Mouse (Mus musculus) MEL (cell line): ENCODE measurements around the gene Mfap3l. TPM values are rescaled to one million over a fixed set of nuclear protein-coding genes. Genes with fewer than 3 reads are reported as not detected.

Source experiments
- DNase-seq: peaks from one replicate; pipeline ENCODE4 v3.0.0; 2011; ENCODE audit warnings: low read depth, low spot score
- H3K27ac ChIP-seq: 2 replicates; pipeline ENCODE4 v1.5.1; 2012; ENCODE audit warnings: low read depth, mild to moderate bottlenecking, control low read depth, low read length, moderate library complexity; ENCODE audit not compliant: control insufficient read depth
- H3K27me3 ChIP-seq, 2 experiments: fragments of 150-350 bp in 1 of 2; sonication (generic) in 1 of 2; 2 replicates each; pipeline ENCODE4 v1.6.1; 2012; ENCODE audit warnings: low read length in 2 of 2, mild to moderate bottlenecking in 2 of 2, improper control_type of control experiment in 1 of 2, moderate library complexity in 1 of 2; ENCODE audit not compliant: insufficient read depth in 2 of 2, control insufficient read depth in 1 of 2
- H3K36me3 ChIP-seq, 2 experiments: 2 replicates each; pipeline ENCODE4 v1.6.1; 2012 to 2014; ENCODE audit warnings: low read length in 2 of 2, improper control_type of control experiment in 1 of 2, inconsistent platforms in 1 of 2, mild to moderate bottlenecking in 1 of 2; ENCODE audit not compliant: insufficient read depth in 2 of 2, control insufficient read depth in 1 of 2
- H3K4me1 ChIP-seq, 2 experiments: fragments of 150-350 bp in 1 of 2; sonication (generic) in 1 of 2; 2 replicates each; pipeline ENCODE4 v1.6.1; 2012; ENCODE audit warnings: low read length in 2 of 2, improper control_type of control experiment in 1 of 2, mild to moderate bottlenecking in 1 of 2; ENCODE audit not compliant: insufficient read depth in 2 of 2, control insufficient read depth in 1 of 2
- H3K4me3 ChIP-seq, 2 experiments: fragments of 150-350 bp in 1 of 2; sonication (generic) in 1 of 2; 2 replicates each; pipeline ENCODE4 v1.5.1; 2012; ENCODE audit warnings: low read depth in 2 of 2, low read length in 2 of 2, mild to moderate bottlenecking in 2 of 2, moderate library complexity in 2 of 2, control low read depth in 1 of 2, improper control_type of control experiment in 1 of 2; ENCODE audit not compliant: control insufficient read depth in 1 of 2, insufficient read depth in 1 of 2
- H3K79me2 ChIP-seq: 2 replicates; pipeline ENCODE4 v1.6.1; 2012; ENCODE audit warnings: mild to moderate bottlenecking, low read length, moderate library complexity; ENCODE audit not compliant: control insufficient read depth, poor library complexity, insufficient read depth
- H3K9ac ChIP-seq: 2 replicates; pipeline ENCODE4 v1.6.1; 2012; ENCODE audit warnings: low read depth, mild to moderate bottlenecking, control low read depth, low read length, moderate library complexity; ENCODE audit not compliant: control insufficient read depth, poor library complexity, severe bottlenecking
- H3K9me3 ChIP-seq: fragments of 150-350 bp; sonication (generic); replicated peaks from 2 replicates; pipeline ENCODE4 v1.6.1; 2012; ENCODE audit warnings: mild to moderate bottlenecking, low read length, improper control_type of control experiment, moderate library complexity; ENCODE audit not compliant: insufficient read depth
- BHLHE40 ChIP-seq: IDR thresholded peaks from 2 replicates; pipeline ENCODE4 v1.6.1; 2012; ENCODE audit warnings: low read depth, mild to moderate bottlenecking, inconsistent platforms, low read length, improper control_type of control experiment, borderline replicate concordance
- CHD2 ChIP-seq: IDR thresholded peaks from 2 replicates; pipeline ENCODE4 v1.6.1; 2011; ENCODE audit warnings: low read length, improper control_type of control experiment
- CTCF ChIP-seq, 3 experiments: IDR thresholded peaks in 2 of 3; conservative IDR thresholded peaks in 1 of 3; 2 replicates each; pipeline ENCODE4 v1.5.1; 2011 to 2012; ENCODE audit warnings: low read length in 3 of 3, low read depth in 2 of 3, mild to moderate bottlenecking in 2 of 3, improper control_type of control experiment in 1 of 3, inconsistent platforms in 1 of 3, mixed read lengths in 1 of 3, moderate library complexity in 1 of 3; ENCODE audit not compliant: control insufficient read depth in 1 of 3, insufficient read depth in 1 of 3, poor library complexity in 1 of 3, severe bottlenecking in 1 of 3
- E2F4 ChIP-seq: IDR thresholded peaks from 2 replicates; pipeline ENCODE4 v1.6.1; 2011; ENCODE audit warnings: low read depth, low read length, improper control_type of control experiment, borderline replicate concordance
- ELF1 ChIP-seq: IDR thresholded peaks from 2 replicates; pipeline ENCODE4 v1.6.1; 2014; ENCODE audit warnings: low read depth, mild to moderate bottlenecking, inconsistent platforms, low read length, improper control_type of control experiment, moderate library complexity
- EP300 ChIP-seq, 2 experiments: IDR thresholded peaks; 2 replicates each; pipeline ENCODE4 v1.6.1; 2011; ENCODE audit warnings: improper control_type of control experiment in 2 of 2, low read length in 2 of 2, low read depth in 1 of 2, mild to moderate bottlenecking in 1 of 2
- ETS1 ChIP-seq: IDR thresholded peaks from 2 replicates; pipeline ENCODE4 v1.6.1; 2012; ENCODE audit warnings: low read depth, mild to moderate bottlenecking, inconsistent platforms, low read length, improper control_type of control experiment, moderate library complexity
- HCFC1 ChIP-seq: IDR thresholded peaks from 2 replicates; pipeline ENCODE4 v1.6.1; 2012; ENCODE audit warnings: low read depth, mild to moderate bottlenecking, inconsistent platforms, low read length, improper control_type of control experiment, moderate library complexity
- JUND ChIP-seq: IDR thresholded peaks from 2 replicates; pipeline ENCODE4 v1.6.1; 2011; ENCODE audit warnings: low read depth, mild to moderate bottlenecking, improper control_type of control experiment, low read length
- MAFK ChIP-seq: IDR thresholded peaks from 2 replicates; pipeline ENCODE4 v1.6.1; 2011; ENCODE audit warnings: low read depth, mild to moderate bottlenecking, low read length, improper control_type of control experiment, borderline replicate concordance
- MAX ChIP-seq: IDR thresholded peaks from 2 replicates; pipeline ENCODE4 v1.6.1; 2011; ENCODE audit warnings: low read length, improper control_type of control experiment
- MYC ChIP-seq: IDR thresholded peaks from 2 replicates; pipeline ENCODE4 v1.6.1; 2011; ENCODE audit warnings: low read depth, mild to moderate bottlenecking, low read length, improper control_type of control experiment, moderate library complexity
- POLR2AphosphoS2 ChIP-seq: IDR thresholded peaks from 2 replicates; pipeline ENCODE4 v1.6.1; 2011; ENCODE audit warnings: low read length, improper control_type of control experiment
- RCOR1 ChIP-seq: IDR thresholded peaks from 2 replicates; pipeline ENCODE4 v1.6.1; 2012; ENCODE audit warnings: low read depth, mild to moderate bottlenecking, inconsistent platforms, low read length, improper control_type of control experiment
- TAL1 ChIP-seq: IDR thresholded peaks from 2 replicates; pipeline ENCODE4 v1.6.1; 2012; ENCODE audit warnings: mild to moderate bottlenecking, inconsistent platforms, low read length, moderate library complexity, mixed read lengths
- TBP ChIP-seq: IDR thresholded peaks from 2 replicates; pipeline ENCODE4 v1.8.0; 2011; ENCODE audit warnings: low read depth, low read length, improper control_type of control experiment
- USF2 ChIP-seq, 2 experiments: IDR thresholded peaks; 2 replicates each; pipeline ENCODE4 v1.6.1; 2011 to 2012; ENCODE audit warnings: improper control_type of control experiment in 2 of 2, low read length in 2 of 2, borderline replicate concordance in 1 of 2, inconsistent platforms in 1 of 2, low read depth in 1 of 2, mild to moderate bottlenecking in 1 of 2; ENCODE audit not compliant: insufficient read depth in 1 of 2
- ZC3H11A ChIP-seq: IDR thresholded peaks from 2 replicates; pipeline ENCODE4 v1.6.1; 2012; ENCODE audit warnings: low read depth, mild to moderate bottlenecking, inconsistent platforms, low read length, improper control_type of control experiment
- ZKSCAN1 ChIP-seq: IDR thresholded peaks from 2 replicates; pipeline ENCODE4 v1.6.1; 2012; ENCODE audit warnings: low read depth, mild to moderate bottlenecking, inconsistent platforms, low read length, improper control_type of control experiment, moderate library complexity
- ZMIZ1 ChIP-seq: IDR thresholded peaks from 2 replicates; pipeline ENCODE4 v1.6.1; 2012; ENCODE audit warnings: low read depth, mild to moderate bottlenecking, inconsistent platforms, low read length, improper control_type of control experiment, moderate library complexity
- polyA plus RNA-seq, 2 experiments: library from polyadenylated mRNA; stranded (reverse) in 1 of 2; unstranded in 1 of 2; fragments of >175 nt in 1 of 2; fragments of >200 nt in 1 of 2; gene quantifications; 2 replicates each; pipeline versions ENCODE4 v1.2.1 to v1.2.4; 2012; ENCODE audit warnings: low replicate concordance in 2 of 2, low read depth in 1 of 2; ENCODE audit not compliant: insufficient read length in 2 of 2, insufficient read depth in 1 of 2, missing spikeins in 1 of 2
- total RNA-seq: library from RNA; depleted of rRNA; stranded (reverse); fragments of 300-350 nt; gene quantifications from 2 replicates; pipeline ENCODE4 v1.2.3, GENCODE M21; 2012

The Mfap3l gene
- total and polyA plus RNA-seq, 3 experiments, result not detected

DNA sequence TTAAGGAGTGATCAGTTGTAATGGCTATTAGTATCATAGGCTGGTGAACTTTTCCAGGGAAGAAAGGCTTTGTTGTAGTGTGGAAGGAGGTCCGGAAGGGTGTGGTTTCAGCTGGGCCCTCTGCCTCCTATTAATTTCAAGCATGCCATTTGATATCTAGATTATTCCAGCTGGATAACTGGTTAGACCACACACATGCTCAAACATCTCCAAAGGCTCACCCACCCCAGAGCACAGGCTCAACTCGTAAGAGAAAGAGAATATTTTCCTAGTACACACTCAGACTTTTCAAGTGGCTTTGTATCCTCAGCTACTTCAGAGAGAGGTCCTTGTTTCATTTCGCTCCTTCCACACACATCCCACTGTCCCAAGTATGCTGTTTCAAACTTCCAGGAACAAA is 4.7 kb upstream of the Mfap3l start:
- H3K4me1 ChIP-seq, result no peaks in the 10 kb centered on the region
- no peak overlapping the region for H3K27ac ChIP-seq
- DNase-seq, result no peak
- no peaks in the 10 kb centered on the region; a peak in 1 of 4 replicates for H3K27me3 ChIP-seq
- H3K4me3 ChIP-seq, result no peak overlapping the region
- H3K79me2 ChIP-seq, result no peaks in the 10 kb centered on the region
- no peak overlapping the region for H3K9ac ChIP-seq
- H3K36me3 ChIP-seq, result no peaks in the 10 kb centered on the region
- no peaks in the 10 kb centered on the region for H3K9me3 ChIP-seq
- TF ChIP-seq ZKSCAN1, result no peak

DNA sequence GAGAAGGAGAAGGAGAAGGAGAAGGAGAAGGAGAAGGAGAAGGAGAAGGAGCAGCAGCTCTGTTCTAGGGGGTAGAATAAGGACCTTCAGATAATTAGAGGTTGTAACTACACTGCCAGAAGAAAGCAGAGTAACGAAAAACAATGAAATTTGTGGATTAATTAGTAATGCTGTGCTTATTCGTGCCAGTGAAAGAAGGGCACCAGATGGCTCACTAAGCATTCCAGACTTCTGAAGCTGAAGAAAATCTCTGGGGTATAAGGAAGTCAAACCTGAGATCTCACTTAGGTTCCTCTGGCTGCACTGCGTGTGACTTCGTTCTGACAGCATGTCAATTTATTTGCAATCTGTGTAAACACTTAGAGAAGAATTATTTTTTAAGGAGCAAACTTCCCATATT is 3.6 kb upstream of the Mfap3l start:
- no peak overlapping the region for H3K4me3 ChIP-seq
- TF ChIP-seq MAFK (no peak), POLR2AphosphoS2 (no peak)
- H3K27ac ChIP-seq, result no peak overlapping the region
- H3K79me2 ChIP-seq, result no peaks in the 10 kb centered on the region
- no peak overlapping the region for H3K9ac ChIP-seq
- no peaks in the 10 kb centered on the region for H3K36me3 ChIP-seq
- H3K27me3 ChIP-seq, result no peaks in the 10 kb centered on the region; a peak in 1 of 4 replicates
- no peaks in the 10 kb centered on the region for H3K9me3 ChIP-seq
- no peaks in the 10 kb centered on the region for H3K4me1 ChIP-seq
- DNase-seq, result no peak

DNA sequence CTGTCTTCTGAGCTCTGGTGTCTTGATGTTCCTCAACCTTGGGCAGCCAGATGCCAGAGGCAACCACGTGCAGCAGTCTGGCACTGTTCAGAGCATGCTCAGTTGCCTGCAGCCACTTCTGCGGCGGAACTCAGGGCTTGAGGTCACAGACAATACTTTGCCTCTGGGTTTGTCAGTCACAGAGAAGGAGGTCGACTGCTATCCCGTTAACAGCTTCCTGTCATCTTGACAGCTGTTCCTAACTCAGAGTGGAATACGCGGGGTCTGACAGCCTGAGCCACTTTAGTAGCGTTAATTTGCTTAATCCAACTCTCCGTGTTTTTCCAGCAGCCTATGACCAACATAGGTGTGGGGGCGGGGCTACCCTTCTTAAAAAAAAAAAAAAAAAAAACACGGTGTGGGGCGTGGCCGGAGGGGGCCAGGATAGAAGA is 1.1 kb upstream of the Mfap3l start:
- H3K79me2 ChIP-seq, result no peaks in the 10 kb centered on the region
- no peak for TF ChIP-seq MAX
- TF ChIP-seq BHLHE40, result no peak
- TF ChIP-seq ELF1, result no peak
- TF ChIP-seq CHD2, result no peak
- no peak for TF ChIP-seq HCFC1
- TF ChIP-seq RCOR1, result no peak
- H3K27me3 ChIP-seq, result no peaks in the 10 kb centered on the region
- H3K9ac ChIP-seq, result no peak overlapping the region
- no peaks in the 10 kb centered on the region for H3K36me3 ChIP-seq
- no peak overlapping the region for H3K4me3 ChIP-seq
- no peaks in the 10 kb centered on the region for H3K4me1 ChIP-seq
- H3K9me3 ChIP-seq, result no peaks in the 10 kb centered on the region
- DNase-seq, result no peak
- H3K27ac ChIP-seq, result no peak overlapping the region

DNA sequence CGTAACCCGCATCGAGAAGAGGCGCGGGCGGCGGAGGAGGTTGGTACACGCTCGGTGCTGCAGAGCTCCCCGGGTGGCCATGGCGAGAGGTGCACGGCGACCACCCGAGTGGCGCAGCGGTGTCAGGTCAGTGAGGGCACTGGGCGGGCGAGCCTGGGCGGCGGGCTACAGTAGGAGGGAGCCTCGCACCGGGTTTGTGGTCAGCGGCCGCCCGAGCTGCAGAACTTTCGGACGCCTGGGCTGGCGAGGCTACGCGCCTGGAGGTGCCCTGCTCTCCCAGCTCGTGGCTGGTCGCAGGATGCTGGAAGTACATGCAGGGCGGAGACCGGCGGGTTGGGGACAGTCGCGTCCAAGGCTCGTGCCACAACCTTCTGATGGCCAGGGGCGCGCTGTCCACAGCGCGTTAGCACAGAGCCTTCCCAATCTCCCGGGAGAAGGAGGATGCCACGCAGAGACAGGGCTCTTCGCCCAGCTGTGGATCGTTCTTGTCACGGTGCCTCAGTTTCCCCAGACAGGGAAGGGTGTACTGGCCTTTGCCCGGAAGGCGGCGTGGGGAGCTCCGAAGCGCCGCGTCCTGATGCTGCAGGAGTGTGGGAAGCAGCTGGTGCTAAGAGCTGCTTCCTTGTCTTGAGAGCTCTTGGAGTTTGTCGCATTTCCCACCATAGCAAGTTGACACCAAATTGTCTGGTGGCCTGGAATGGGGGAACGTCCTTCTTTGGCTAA is 467 bp downstream of the Mfap3l start:
- Histone ChIP-seq H3K27me3 (no peaks in the 10 kb centered on the region), H3K36me3 (no peaks in the 10 kb centered on the region), H3K9me3 (no peaks in the 10 kb centered on the region), H3K9ac (no peak overlapping the region), H3K4me3 (no peak overlapping the region), H3K79me2 (no peaks in the 10 kb centered on the region), H3K4me1 (no peaks in the 10 kb centered on the region), H3K27ac (no peak overlapping the region)
- no peak for DNase-seq
- TF ChIP-seq TAL1 (no peak), ZMIZ1 (no peak), EP300 (IDR thresholded peaks at IDR 0.05; ENCODE audit: low read depth in 1 of 2, low read length in 2 of 2) (no peak), TBP (no peak), RCOR1 (no peak), JUND (no peak), USF2 (IDR thresholded peaks at IDR 0.05; ENCODE audit: borderline replicate concordance in 1 of 2, insufficient read depth in 1 of 2, low read depth in 1 of 2, low read length in 2 of 2) (no peak), CTCF (IDR thresholded peaks at IDR 0.05 in 2 of 3, conservative IDR thresholded peaks at IDR 0.05 in 1 of 3; ENCODE audit: control insufficient read depth in 1 of 3, insufficient read depth in 1 of 3, low read depth in 2 of 3, low read length in 3 of 3, poor library complexity in 1 of 3, severe bottlenecking in 1 of 3) (no peak), ZKSCAN1 (no peak), MYC (no peak), POLR2AphosphoS2 (no peak), ELF1 (no peak), E2F4 (no peak), ETS1 (no peak), BHLHE40 (no peak), ZC3H11A (no peak)
